Mouse (Mus musculus): ENCODE measurements around the gene Cwc22.

DNA sequence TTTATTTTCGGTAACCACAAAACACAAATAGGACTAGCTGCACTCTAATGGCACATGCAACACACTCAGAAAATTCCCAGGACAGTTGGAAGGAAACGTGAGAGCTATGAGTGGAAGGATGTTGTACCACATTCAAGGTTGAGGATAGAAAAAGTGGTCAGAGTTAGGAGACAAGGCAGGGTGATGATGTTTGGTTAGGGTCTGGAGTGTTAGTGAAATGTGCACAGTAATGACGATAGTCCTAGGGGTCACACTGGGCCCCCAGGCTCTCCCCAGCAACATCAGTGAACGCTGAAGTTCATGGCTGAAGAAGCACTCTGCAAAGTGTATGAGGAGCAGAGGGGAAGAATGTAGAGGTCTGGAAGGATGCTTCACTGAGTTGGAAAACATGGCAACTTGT, 53.6 kb downstream of the Cwc22 start:
- TF ChIP-seq USF1 (IDR thresholded peaks at IDR 0.05; ENCODE audit: low read depth) (no peak), CTCF (IDR thresholded peaks at IDR 0.05; ENCODE audit: control insufficient read depth, insufficient read depth, insufficient read length) (no peak), MYOD1 (IDR thresholded peaks at IDR 0.05; ENCODE audit: control insufficient read depth, insufficient read length, low read depth) (no peak), MAX (IDR thresholded peaks at IDR 0.05) (no peak)

Data from C2C12 (cell line).